Mouse (Mus musculus) left cerebral cortex, postnatal 4 days (tissue): ENCODE data around the gene Caprin2. TPM values are rescaled to one million over a fixed set of nuclear protein-coding genes. Genes with fewer than 3 reads are reported as not detected.
A peak's percentile ranks its signal among the peaks of the same experiment; 100 is the strongest.
"Not testable (repeated sequence)": the region's sequence is repeated elsewhere in the genome, so short reads cannot be mapped to it uniquely, and the experiment has no call there.

ENCODE experiments used
- DNase-seq: peaks from one replicate; pipeline ENCODE4 v3.0.0-alpha.2; 2022
- intact Hi-C: fragments of 180-260 bp; cut with DNase I; formaldehyde crosslinking; loops from one replicate; pipeline ENCODE4 v1.15.1; 2025
- total RNA-seq, 2 experiments: library from RNA; stranded (reverse); gene quantifications; 2 replicates each; pipeline ENCODE4 v1.2.3; 2021

The Caprin2 gene
- 10 to 100 TPM in 1 of 2 experiments, 1 to 10 TPM in 1; 9.5 to 11.5 TPM for total RNA-seq

GRCm38 (mm10) chr6:148895773-148896506 lies at the start of gene Caprin2:
Gene Caprin2, minus strand, starts transcription at chr6:148896237.
- peak; percentile 97 for DNase-seq
- intact Hi-C loops = loop anchor here (5.0 kb wide), 1 partner anchor 64 kb away; the partner anchor contains the start of gene Ipo8

DNA sequence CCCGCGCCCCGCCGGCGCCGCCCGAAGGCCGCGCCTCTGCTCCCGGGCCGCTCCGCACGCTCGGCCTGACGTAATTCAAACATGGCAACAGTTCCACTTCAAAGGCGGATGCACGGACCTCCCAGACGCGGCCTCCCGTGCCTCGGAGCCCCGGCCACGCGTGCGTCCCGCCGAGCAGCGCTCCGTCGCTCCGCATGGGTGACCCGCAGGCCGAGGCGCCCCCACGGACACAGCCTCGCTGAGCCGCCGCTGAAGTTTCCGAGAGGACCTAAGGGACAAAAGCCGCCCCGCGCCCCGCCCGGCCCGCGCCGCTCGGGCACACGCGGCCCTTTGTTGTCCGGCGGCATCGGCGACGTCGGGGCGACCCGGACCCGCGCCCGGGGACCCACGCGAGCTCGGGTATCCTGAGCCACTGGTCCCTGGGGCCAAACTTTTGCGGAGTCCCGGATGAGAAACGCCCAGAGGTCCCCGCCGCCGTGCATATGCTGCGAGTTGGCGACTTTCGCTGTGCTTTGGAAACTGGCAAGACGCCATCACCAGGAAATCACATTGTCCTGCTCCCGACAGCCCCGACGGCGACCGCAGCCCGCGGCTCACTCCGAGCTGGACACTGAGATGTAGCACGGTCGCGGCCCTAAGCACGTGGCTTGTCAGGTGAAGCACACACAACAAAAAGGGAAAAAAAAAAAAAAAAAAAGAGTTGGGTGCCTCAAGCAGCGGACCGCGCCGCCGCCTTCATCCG lies 48.9 kb upstream of the Caprin2 start:
- peak; percentile 72 for DNase-seq
- intact Hi-C loops = no loop called here

DNA sequence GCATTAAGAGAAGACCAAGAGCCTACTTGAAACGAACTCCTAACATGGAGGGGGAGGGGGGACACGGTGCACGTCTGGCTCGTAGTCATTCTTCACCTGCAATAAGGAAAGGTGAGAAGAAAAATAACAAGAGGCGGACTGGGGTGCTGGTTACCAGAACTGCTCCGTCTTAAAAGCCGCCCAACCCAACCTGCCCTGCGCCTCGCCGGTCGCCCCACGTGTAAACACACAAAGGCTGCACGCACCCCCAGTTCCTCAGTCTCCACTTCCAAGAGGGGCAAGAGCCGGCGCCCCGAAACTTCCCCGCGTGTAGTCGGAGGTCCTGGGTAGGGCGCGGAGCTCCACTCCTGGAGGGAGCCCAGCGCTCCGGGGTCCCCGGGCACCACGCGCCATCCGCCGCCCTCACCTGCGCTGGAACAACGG lies 48.3 kb upstream of the Caprin2 start:
- DNase-seq = no peak
- intact Hi-C loops = no loop called here

DNA sequence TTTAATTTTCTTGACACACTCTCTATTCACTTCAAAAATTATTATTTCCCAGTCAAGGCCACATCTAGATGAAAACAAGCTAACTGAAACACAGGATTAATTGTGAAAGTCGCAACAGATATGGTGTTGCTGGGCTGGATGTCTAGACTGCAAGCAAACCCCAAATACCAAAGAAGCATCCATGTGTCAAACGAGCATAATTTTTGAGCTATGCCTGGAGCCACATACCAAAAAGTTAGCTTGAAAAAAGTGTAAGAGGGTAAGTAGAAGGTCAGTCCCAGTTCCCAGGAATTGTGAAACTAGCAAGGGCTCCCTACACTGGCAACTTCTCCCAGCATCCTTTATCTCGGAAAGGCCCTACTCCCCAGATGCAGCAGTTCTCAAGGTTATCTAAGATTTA lies 47.7 kb upstream of the Caprin2 start:
- intact Hi-C loops = no loop called here
- DNase-seq = no peak

GRCm38 (mm10) chr6:148942406-148942805 lies 46.4 kb upstream of the Caprin2 start:
- DNase-seq = no peak
- intact Hi-C loops = no loop called here

DNA sequence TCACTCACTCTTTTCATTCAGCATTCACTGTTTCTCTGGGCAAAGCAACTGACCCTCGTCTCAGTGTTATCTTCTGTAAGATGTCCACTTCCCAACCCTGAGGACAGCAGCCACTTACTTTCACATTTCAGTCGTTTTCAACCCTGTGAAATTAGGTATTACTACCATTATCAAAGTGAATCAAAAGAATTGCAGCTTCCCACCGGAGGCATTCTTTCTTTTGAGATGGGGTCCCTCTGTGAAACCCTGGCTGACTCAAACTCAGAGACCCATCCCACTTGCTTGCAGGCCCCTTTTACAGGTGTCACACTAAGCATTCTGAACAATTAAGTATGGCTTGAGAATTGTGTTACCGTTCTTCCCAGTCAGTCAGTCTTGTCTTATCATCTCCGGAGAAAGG lies 45.8 kb upstream of the Caprin2 start:
- DNase-seq = no peak
- intact Hi-C loops = no loop called here

DNA sequence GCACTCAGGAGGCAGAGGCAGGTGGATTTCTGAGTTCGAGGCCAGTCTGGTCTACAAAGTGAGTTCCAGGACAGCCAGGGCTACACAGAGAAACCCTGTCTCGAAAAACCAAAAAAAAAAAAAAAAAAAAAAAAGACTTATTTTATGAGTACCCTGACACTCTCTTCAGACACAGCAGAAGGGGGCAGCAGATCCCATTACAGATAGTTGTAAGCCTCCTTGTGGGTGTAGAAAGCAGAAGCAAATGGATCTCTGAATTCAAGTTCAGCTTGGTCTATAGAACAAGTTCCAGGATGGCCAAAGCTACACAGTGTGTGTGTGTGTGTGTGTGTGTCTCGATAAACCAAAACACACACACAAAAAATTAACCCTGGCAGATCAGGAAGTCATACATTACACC lies 44.3 kb upstream of the Caprin2 start:
- intact Hi-C loops = not testable (repeated sequence)
- DNase-seq = peak; percentile 7

- intact Hi-C loops = loop anchor here (10.0 kb wide), 1 partner anchor 187 kb away; no protein-coding TSS in a partner anchor
- no peak for DNase-seq
These were observed 41.7 kb upstream of the Caprin2 start for GRCm38 (mm10) chr6:148937693-148938092.

DNA sequence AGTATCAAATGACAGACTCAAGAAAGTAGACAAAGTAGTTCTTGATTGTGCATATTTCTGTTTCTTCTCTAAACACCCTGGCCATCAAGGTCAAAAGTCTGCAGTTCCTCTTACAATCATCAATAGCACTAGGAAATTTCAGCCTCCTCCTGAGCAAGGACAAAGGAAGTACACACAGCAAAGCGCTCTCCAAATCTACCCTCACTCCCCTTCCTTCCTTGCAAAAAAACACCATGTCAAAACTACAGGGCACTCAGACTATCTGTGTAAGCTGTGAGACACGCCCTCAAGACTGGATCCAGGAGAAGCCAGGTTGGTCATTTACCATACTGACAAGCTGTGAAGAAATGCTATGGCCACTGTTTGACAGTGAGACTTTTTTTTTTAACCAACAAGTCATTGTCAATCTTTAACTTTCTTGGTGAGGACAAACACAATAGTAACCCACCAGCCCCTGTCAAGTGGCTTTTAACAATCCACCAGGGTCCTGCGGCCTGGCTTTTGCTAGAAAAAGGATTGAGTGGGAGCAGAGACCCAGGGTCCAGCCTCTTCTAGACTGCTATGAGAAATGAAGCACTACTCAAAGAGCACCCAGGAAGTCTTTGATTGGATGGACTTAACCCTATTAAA lies 39.0 kb upstream of the Caprin2 start:
- DNase-seq = no peak
- intact Hi-C loops = loop anchor here (10.0 kb wide), 1 partner anchor 190 kb away; no protein-coding TSS in a partner anchor

DNA sequence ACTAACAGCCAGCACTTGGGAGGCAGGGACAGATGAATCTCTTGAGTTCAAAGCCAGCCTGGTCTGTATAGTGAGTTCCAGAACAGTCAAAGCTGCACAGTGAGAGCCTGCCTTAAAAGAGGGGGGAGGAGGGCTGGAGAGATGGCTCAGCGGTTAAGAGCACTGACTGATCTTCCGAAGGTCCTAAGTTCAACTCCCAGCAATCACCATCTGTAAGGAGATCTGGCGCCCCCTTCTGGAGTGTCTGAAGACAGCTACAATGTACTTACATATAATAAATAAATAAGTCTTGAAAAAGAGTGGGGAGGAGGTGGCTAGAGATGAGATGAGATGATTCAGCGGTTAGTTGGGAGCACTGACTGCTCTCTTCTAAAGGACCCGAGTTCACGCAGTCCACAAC lies 35.2 kb upstream of the Caprin2 start:
- peak; percentile 14 for DNase-seq
- intact Hi-C loops = loop anchor here (10.0 kb wide), 1 partner anchor 194 kb away; no protein-coding TSS in a partner anchor

DNA sequence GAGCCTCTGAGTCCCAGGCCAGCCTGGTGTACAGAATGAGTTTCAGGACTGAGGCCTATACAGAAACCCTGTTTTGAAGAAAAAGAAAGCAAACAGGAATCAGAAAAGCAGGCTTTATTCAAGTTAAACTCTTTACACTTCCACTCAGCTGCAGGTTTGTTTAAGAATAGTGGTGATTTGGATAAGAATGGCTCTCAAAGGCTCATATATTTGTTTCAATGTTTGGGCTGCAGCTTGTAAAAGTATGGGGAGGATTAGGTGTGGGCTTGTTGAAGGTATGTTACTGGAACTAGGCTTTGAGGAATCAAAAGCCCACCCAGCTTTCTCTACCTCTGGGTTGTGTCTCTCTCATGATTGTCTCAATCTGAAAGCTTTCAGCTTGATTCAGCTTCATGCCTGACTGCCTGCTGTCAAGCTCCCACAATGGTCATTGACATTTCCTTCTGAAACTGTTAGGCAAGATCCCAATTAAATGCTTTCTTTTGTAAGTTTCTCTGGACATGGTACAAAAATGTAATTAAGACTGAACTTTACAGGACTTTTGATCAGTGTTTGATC lies 22.9 kb upstream of the Caprin2 start:
- no peak for DNase-seq
- intact Hi-C loops = loop anchor here (10.0 kb wide), 1 partner anchor 704 kb away; the partner anchor contains the start of gene Ergic2

- no peak for DNase-seq
- intact Hi-C loops = loop anchor here (10.0 kb wide), 1 partner anchor 703 kb away; the partner anchor contains the start of gene Ergic2
These were observed 21.6 kb upstream of the Caprin2 start for GRCm38 (mm10) chr6:148917672-148918071.

DNA sequence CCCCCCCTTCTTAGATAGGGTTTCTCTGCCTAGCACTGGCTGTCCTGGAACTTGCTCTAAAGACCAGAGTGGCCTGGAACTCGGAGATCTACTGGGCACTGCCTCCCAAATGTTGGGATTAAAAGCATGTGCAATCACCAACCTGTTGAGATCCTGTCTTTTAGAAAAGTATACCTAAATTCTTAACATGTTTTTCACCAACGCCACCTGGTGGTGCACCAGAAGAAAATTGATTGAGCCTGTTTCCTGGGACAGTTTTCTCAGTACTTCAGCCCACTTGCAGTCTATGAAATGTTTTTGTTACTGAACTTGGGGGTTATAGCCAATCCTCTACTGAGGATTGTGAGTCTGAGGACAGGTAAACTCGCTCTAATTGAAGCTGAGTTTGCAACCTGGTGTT lies 20.8 kb upstream of the Caprin2 start:
- DNase-seq = peak; percentile 13
- intact Hi-C loops = loop anchor here (10.0 kb wide), 1 partner anchor 702 kb away; the partner anchor contains the start of gene Ergic2

DNA sequence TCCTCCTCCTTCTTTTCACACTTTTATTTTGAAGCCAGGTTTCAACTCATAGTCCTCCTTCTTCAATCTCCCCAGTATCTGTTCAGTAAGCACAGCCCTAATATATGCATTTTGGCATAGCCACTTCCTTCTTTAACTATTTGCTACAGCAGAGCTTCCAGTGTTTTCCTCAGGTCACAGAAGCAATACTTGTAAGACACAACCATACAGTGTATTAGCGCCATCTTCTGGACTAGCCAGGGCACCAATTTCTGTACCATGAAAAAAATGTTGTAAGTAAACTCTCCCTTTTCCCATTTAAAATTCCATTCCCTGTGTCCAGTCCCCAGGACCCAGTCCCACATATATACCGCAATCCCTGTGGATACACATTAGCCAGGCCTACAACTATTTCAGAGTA lies 17.9 kb upstream of the Caprin2 start:
- peak; percentile 40 for DNase-seq
- intact Hi-C loops = loop anchor here (10.0 kb wide), 1 partner anchor 699 kb away; the partner anchor contains the start of gene Ergic2

- intact Hi-C loops = loop anchor here (10.0 kb wide), 1 partner anchor 697 kb away; the partner anchor contains the start of gene Ergic2
- DNase-seq = not testable (repeated sequence)
These were observed 15.9 kb upstream of the Caprin2 start for GRCm38 (mm10) chr6:148911906-148912305.

DNA sequence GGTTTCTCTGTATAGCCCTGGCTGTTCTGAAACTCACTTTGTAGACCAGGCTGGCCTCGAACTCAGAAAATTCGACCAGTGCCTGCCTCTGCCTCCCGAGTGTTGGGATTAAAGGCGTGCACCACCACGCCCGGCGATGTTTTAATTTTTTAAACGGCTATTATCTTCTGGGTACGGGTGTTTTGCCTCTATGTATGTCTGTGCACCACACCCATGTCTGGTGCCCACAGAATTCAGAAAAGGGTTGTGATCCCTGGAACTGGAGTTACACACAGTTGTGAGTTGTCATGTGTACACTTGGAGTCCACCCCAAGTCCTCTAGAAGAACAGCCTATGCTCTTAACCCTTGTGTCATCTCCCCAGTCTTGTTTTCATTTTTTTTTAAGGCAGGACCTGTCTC lies 10.9 kb upstream of the Caprin2 start:
- intact Hi-C loops = loop anchor here (10.0 kb wide), 1 partner anchor 662 kb away; no protein-coding TSS in a partner anchor
- DNase-seq = no peak

- no peak for DNase-seq
- intact Hi-C loops = loop anchor here (10.0 kb wide), 1 partner anchor 658 kb away; no protein-coding TSS in a partner anchor
These were observed 6.7 kb upstream of the Caprin2 start for GRCm38 (mm10) chr6:148902728-148903127.

GRCm38 (mm10) chr6:148896507-148896851 lies 442 bp upstream of the Caprin2 start:
- no peak for DNase-seq
- intact Hi-C loops = loop anchor here (5.0 kb wide), 1 partner anchor 64 kb away; the partner anchor contains the start of gene Ipo8

DNA sequence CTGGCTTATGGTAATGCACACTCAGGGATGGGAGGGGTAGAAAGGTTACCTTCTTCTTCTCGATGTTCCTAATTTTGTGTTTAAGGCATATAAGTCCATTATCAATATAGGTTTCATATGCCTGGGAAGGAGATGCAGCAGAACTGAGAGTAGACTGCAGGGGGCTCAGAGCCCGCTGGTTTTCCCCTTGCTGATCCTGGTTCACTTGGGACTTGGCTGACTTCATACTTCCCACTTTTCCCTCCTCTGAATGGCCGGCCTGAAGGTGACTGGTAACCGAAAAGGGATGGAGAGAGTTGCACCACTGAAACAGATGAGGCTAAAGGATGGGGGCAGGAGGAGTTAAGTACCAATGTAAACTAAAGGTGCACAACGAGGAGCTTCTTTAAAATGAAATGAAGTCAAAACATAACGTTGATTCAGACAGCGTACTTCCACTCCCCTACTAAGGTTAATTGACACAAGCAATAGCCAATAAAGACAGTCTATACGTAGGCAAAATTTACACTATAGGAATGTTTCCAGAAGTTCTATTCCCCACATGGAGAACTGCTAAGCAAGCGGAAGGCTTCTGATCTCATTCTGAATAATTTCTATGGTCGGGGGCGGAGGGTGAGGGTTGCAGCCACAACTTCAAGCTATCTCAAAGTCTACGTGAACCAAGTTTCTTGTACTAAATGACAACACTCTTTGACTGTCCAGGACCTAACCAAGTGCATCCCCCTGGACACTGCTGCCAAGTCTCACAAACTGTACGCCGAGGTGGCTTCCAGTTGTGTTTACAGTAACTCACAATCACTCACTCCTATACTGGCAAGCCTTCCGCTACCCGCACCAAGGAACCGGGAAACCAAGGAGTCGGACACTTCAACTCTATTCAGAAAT lies 907 bp downstream of the Caprin2 start:
- intact Hi-C loops = loop anchor here (5.0 kb wide), 1 partner anchor 63 kb away; the partner anchor contains the start of gene Ipo8
- peak; percentile 5 for DNase-seq
